Mouse (Mus musculus) heart, postnatal 36 days (tissue): ENCODE data around the gene Psmd3. TPM values are rescaled to one million over a fixed set of nuclear protein-coding genes. Genes with fewer than 3 reads are reported as not detected.

Experiments used
- DNase-seq, 2 experiments: peaks; one replicate each; pipeline ENCODE4 v3.0.0; 2021 to 2022
- intact Hi-C: fragments of 180-260 bp; cut with DNase I; formaldehyde crosslinking; loops from one replicate; pipeline ENCODE4 v1.15.1; 2025
- total RNA-seq, 2 experiments: library from RNA; stranded (reverse); gene quantifications; 2 replicates each; pipeline ENCODE4 v1.2.3; 2021

Psmd3 gene
- total RNA-seq, 2 experiments from 2014 or later: 102 to 104 TPM

- peak; percentile 84 to 88 for DNase-seq
- intact Hi-C loops: loop anchor here (1.0 to 2.0 kb wide), 3 partner anchors 12 to 45 kb away; no protein-coding TSS in a partner anchor
Measured at GRCm38 (mm10) chr11:98741622-98742396, 59.5 kb downstream of the Psmd3 start.

- DNase-seq: peak in 1 of 2 experiments; percentile 68
- intact Hi-C loops: loop anchor here (1.0 kb wide), 1 partner anchor 12 kb away; no protein-coding TSS in a partner anchor
Measured at GRCm38 (mm10) chr11:98742397-98743291, 60.3 kb downstream of the Psmd3 start.

GRCm38 (mm10) chr11:98743655-98744345 is 61.4 kb downstream of the Psmd3 start:
- DNase-seq: peak; percentile 55 to 66
- intact Hi-C loops: loop anchor here (1.0 kb wide), 1 partner anchor 27 kb away; no protein-coding TSS in a partner anchor

- intact Hi-C loops: loop anchor here (1.0 kb wide), 1 partner anchor 26 kb away; no protein-coding TSS in a partner anchor
- peak in 1 of 2 experiments; percentile 34 for DNase-seq
Measured at GRCm38 (mm10) chr11:98744456-98745019, 62.2 kb downstream of the Psmd3 start.

Other genes starting within 250 kb of the Psmd3 start
- gene Mien1, start 243.6 kb upstream of the Psmd3 start, total RNA-seq: 10 to 100 TPM; 53.0 to 66.2 TPM
- gene Grb7, start 236.2 kb upstream of the Psmd3 start, total RNA-seq: under 1 TPM; 0.14 to 0.31 TPM
- under 1 TPM; 0.44 to 0.84 TPM for gene Ikzf3, start 136.5 kb upstream of the Psmd3 start, total RNA-seq
- gene Zpbp2, start 131.5 kb upstream of the Psmd3 start, total RNA-seq: not detected
- 10 to 100 TPM; 39.3 to 40.4 TPM for gene Ormdl3, start 95.2 kb upstream of the Psmd3 start, total RNA-seq
- not detected for gene Lrrc3c, start 84.3 kb upstream of the Psmd3 start, total RNA-seq
- 1 to 10 TPM; 5.4 to 6.4 TPM for gene Gm12355, start 56.9 kb upstream of the Psmd3 start, total RNA-seq
- gene Gsdma3, start 56.2 kb upstream of the Psmd3 start, total RNA-seq: 1 to 10 TPM; 3.0 to 3.3 TPM
- gene Gsdma2, start 35.8 kb upstream of the Psmd3 start, total RNA-seq: not detected
- not detected for gene Gsdma, start 18.2 kb upstream of the Psmd3 start, total RNA-seq
- not detected for gene Csf3, start 18.7 kb downstream of the Psmd3 start, total RNA-seq
- gene Med24, start 46.9 kb downstream of the Psmd3 start, total RNA-seq: 10 to 100 TPM; 45.2 to 52.7 TPM
- 100 to 1,000 TPM; 100 to 111 TPM for gene Thra, start 58.1 kb downstream of the Psmd3 start, total RNA-seq
- gene Nr1d1, start 92.8 kb downstream of the Psmd3 start, total RNA-seq: 100 to 1,000 TPM; 104 to 107 TPM
- gene Msl1, start 113.0 kb downstream of the Psmd3 start, total RNA-seq: 10 to 100 TPM; 74.4 to 75.3 TPM
- 10 to 100 TPM; 26.1 to 26.2 TPM for gene Casc3, start 122.4 kb downstream of the Psmd3 start, total RNA-seq
- under 1 TPM; 0.57 to 0.72 TPM for gene Rapgefl1, start 154.2 kb downstream of the Psmd3 start, total RNA-seq
- gene Wipf2, start 181.1 kb downstream of the Psmd3 start, total RNA-seq: 10 to 100 TPM in 1 of 2 experiments, 1 to 10 TPM in 1; 8.1 to 10.2 TPM
- gene Cdc6, start 225.2 kb downstream of the Psmd3 start, total RNA-seq: under 1 TPM; 0.14 to 0.49 TPM
- gene Rara, start 245.3 kb downstream of the Psmd3 start, total RNA-seq: 10 to 100 TPM; 10.5 to 13.6 TPM